Mouse (Mus musculus) urinary bladder, postnatal 14 days (tissue): ENCODE measurements around the gene Rhot1.
"Not testable (repeated sequence)": the region's sequence is repeated elsewhere in the genome, so short reads cannot be mapped to it uniquely, and the experiment has no call there.

Experiments
- DNase-seq: peaks from one replicate; pipeline ENCODE4 v3.0.0; 2021; ENCODE audit warnings: low spot score

Gene Rhot1

DNA sequence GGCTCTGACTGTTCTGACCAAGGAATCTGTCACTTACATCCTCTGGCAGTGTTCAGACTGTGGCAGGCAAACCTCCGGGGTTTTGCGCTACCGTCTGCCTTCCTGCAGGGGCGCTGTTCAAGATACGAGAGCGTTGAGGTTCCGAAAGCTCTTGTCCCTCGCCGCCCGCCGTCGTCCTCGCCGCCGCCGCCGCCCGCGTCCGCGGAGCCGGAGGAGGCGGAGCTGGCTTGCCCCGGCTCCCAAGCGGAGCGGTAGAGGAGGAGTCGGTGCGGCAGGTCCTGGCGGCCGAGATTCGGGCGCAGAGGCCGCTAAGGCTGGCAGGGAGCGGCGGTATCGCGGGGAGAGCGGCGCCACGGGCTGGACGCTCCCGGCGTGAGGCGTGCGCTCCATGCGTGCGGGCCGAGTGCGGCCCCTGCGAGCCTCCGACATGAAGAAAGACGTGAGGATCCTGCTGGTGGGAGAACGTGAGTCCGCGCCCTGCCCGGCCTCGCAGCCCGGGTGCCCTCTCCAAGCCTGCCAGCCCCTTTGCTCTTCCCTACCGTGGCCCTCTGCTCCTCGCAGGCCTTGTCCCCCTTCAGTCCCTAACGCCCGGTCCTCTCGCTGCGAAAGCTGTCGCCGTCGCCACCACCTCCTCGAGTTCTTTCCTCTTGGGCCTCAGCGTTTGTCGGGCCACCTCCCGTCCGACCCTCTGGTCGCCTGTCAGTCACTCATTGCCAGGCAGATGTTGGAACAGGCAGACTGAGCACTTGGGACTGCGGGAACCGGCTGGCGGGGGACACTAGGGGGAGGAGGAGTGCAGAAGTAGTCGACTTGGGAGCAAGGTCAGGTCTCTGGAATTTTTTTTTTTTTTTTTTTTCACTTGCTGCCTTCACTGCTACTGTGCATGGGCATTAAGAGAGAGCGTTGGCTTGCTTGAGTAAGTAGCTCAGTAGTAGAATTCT lies at the start of gene Rhot1:
Rhot1 (plus strand) TSS at position 160 of the 941 bp plus-strand sequence.
- peak; percentile 96 for DNase-seq

DNA sequence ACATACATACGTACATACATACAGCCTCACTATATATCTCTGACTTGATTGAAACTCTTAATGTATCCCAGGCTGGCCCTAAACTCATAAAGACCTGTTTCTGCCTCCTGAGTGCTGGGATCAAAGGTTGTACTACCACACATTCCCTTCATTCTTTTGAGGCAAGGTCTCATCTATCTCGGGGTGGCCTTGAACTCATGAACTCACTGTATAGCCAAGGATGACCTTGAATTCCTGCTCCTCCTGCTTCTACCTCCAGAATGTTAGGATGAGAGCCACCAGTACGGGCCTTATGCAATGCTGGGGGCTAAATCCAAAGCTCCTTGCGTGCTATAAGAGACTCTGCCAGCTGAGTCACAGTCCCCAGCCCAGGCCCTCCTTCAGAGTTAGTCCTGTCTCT lies 47.8 kb upstream of the Rhot1 start:
- no peak for DNase-seq

DNA sequence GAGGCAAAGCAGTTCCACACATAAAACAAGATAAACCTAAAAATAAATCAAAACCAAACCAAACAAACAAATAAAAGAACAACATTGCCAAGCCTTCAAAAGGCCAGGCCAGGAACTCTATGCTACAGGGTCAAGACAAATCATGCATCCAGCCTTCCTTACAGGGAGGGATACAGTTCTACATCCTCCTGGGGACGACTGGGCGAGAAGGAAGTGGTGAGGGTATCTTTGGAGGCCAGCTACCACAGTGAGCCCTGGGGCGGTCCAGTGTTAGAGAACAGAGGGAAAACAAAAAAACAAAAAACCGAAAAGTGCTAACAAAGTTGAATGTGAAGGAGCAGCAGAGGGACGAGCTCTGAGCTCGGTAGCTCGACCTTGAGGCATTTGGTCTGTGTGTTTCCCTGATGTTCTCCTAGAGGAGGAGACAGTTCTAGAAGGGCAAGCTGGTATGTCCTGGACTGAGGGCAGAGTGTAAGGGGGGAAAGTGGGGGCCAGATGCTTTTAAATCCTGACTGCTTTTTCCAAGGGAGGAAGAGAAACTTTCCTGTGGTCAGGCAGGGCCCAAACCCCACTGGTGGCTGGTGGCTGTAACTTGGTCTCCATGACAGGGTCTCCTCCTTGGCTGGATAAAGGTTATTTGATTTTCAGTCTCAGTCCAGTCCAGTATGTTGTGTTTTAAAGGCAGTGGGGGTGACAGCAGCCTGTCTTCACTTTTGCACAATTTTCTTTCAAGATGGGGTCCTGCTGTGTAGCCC lies 45.3 kb upstream of the Rhot1 start:
- no peak for DNase-seq

DNA sequence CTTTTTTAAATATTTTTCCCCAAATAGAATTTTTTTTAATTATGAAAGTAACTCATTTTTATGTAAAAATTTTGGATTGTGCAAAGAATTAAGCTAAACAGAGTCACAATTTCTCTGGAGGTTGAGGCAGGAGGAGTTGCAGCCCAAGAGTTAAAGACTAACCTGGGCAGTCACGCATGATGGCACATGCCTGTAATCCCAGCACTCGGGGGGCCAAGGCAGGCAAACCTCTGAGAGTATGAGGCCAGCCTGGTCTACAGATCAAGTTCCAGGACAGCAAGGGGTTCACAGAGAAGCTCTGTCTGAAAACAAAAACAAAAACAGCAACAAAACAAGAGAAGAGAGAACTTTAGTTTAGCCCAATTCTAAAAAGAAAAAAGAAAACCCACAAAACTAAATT lies 44.6 kb upstream of the Rhot1 start:
- no peak for DNase-seq

DNA sequence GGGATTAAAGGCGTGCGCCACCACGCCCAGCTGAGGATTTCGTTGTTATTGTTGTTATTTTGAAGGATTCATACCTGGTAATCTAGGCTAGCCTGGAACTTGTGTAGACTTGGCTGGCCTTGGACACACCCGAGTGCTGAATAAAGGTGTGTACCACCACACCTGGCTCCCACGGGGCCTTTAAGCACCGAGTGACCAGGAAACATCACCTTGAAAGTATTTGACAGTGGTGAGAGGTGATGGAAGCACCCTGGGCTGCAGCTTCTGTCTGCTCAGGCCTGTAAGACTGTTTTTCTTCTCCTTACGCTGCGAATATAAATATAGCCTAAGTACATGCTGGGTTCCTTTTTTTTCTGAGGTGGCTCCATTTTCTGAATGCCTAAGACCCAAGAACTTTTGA lies 40.7 kb upstream of the Rhot1 start:
- DNase-seq, result no peak

DNA sequence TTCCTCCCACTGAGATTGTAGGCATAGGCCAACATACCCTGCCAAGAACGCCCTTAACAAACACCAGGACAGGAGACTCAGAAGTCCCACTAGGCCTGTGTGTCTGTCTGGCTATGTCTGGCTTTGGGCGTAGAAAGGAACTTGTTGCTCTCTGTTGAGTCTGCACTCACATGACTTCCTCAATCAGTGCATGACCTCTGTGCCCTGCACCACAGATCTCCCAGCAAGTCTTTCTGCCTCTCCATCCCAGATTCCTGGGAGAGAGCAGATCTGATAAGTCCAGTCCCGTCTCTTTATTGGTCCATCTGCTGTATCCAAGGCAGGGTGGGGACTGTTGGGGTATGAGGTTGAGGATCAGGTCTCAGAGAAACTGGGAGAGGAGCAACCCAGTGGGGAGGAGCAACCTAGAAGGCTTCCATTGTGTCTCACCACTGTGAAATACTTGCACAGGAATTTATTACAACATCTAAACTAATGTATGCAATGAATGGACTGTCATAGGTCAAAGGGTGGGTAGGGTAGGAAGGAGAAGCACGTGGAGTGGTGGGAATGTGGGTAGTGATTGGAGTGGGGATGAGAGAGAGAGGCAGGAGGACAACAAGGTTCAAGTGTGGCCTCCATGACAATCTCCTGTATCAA lies 40.1 kb upstream of the Rhot1 start:
- DNase-seq, result no peak

DNA sequence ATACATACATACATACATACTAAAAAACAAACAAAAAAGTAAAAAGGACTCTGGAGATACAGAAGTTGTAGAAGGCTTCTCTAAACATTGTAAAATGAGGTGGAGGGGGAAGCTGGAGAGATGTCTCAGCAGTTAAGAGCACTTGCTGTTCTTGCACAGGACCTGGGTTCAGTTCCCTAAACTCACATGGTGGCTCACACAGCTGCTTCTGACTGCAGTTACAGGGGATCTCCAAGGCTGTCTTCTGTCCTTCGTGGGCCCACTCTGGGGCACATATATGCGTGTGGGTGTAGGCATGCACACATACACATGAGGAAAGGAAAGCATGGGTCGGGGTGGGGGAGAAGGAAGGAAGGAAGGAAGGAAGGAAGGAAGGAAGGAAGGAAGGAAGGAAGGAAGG lies 39.2 kb upstream of the Rhot1 start:
- no peak for DNase-seq

DNA sequence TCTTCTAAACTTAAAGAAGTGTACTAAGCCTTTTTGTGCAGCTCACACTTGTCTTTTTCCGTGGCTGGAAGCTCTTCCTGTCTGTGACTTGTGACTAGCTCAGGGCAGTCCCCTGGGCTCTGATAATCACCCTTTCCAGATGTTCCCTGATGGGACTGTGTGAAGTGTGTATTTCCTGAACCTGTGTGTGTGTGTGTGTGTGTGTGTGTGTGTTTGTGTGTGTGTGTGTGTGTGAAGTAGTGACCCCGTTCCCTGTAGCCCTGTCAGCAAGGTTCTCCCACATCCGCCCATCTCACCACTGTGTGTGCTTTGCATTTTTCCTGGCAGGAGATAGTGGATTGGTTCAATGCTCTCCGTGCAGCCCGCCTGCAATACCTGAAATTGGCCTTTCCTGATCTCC lies 38.5 kb upstream of the Rhot1 start:
- DNase-seq, result no peak

DNA sequence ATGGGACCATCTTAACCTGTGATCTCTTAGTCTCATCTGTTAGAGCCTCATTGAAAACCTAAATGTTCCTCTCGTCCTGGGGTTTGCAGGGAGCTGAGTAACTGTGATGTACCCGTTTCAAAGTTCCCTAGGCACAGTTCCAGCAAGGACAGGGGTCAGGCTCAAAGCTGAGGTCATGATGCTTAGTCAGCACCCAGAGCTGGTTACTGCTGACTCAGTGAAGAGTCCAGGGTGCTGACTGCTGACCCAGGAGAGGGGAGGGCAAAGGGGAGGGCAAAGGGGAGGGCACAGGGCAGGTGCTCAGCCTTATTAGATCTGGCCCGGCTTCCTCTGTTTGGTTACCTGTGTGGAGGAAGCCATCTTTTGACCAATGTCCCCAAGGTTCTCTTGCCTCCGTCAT lies 36.9 kb upstream of the Rhot1 start:
- no peak for DNase-seq

DNA sequence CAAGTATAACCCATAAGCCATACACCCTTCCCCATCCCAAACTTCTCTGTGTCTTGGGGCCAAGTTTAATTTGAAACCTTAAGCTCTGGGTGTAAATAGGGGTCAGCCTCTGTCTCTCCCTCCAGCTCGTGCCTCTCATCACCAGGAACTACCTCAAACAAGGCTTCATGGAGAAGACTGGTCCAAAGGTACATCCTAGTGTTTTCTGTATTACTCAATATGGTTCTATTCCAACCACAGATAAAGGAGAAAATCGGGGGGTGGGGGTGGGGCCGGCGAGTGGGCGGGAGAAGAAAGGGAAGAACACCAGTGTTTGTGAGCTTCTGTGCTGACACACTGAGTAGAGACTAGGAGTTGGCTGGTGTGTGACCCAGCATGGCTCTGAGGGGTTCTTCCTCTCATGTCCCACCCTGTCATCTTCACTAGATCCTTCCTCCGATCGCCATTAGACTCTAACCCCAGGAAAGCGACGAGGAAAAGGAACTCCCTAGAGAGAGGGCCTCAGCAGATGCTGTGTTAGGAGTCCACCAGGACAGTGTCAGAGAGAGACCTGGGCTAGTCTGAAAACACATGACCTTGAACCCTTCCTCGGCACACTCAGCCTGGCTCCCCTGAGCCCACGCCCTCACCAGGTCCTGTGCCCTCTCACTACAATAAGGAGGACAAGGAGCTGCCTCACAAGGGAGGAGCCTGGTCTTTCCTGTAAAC lies 34.7 kb upstream of the Rhot1 start:
- DNase-seq, result no peak

DNA sequence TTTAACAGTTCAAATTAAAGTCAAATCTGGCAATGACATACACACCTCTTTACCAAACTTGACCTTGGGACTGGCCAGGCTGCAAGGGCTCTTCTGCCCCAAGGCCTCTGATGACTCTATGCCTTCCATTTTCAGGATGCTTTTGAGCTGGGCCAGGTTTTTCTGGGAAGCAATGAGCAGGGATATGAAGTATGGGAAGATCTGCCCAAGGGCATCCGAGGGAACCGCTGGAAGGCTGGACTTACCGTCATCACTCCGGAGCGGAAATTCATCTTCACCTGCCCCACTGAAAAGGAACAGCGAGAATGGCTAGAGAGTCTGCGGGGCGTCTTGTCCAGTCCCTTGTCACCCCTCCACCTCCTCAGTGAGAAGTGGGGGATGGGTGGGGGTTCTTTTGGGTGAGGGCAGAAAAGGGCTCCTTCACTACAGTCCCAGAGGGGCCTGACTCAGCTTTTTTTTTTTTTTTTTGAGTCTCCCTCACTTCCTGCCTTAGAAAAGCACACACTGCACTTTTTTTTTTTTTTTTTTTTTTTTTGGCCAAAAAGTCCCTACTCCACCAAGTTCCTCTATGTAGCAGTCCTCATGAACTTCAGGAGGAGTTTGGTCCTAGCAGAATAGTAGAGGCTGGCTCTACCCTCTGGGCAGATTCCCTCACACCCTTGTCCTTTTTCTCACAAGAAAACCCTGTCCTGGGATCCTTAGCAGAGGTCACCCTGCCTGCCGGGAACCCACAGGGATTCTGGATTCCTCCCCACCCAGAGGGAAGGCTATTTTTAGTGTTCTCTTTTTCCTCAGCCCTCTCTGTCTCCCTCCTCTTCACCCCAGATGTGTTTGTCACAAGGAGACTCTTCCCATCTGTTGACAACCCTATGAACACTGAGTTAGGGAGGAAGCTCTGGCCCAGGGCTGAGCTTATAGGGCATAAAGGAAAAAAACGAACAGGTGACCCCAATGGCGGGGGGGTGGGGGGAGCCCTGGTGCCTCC lies 31.6 kb upstream of the Rhot1 start:
- no peak for DNase-seq

DNA sequence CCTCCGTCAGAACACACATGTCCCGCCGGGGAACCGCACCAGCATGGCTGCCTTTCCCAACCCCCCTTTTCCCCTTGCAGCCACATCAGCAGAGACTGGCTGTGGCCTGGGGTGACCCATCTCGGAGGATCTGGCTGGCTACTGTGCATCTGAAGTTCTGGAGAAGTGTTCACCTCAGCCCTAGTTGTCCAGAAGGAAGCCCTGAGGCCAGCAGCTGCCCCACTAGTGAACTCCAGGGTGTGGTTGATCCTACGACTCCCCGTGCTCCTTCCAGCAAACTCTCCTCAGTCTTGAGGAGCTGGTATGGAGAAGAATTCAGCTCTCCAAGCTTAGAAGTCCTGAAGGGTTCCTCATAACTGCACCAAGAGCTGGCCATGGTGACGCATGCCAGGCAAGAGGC lies 30.5 kb upstream of the Rhot1 start:
- no peak for DNase-seq

DNA sequence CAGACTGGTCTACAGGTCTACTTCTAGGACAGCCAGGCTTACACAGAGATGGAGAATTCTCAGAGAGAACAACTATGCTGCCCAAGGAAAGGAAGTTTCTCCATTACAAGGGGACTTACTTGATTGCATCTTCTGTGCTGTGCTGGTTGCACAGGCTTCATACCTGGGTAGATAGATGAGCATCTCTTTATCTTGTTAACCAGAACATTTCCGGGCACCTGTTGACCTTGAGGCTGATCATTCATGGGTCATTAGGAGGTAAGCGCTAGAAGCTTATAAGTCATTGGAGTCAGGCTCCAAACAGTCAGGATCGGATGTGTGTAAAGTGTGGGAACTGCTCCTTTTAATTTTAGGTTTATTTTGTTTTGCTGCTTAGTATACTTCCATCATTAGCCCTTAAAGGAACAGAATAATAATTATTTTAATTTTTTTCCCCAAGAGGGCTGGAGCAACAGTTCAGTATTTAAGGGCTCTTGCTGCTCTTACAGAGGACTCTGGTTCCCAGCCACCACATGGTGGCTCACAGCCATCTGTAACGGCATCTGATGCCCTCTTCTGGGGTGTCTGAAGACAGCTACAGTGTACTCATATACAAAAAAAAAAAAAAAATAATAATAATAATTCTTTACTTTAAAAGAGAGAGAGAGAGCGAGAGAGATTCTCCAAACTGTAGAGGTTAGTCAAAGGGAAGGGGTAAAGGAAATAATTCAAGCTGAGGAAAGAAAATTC lies 27.6 kb upstream of the Rhot1 start:
- DNase-seq, result no peak

DNA sequence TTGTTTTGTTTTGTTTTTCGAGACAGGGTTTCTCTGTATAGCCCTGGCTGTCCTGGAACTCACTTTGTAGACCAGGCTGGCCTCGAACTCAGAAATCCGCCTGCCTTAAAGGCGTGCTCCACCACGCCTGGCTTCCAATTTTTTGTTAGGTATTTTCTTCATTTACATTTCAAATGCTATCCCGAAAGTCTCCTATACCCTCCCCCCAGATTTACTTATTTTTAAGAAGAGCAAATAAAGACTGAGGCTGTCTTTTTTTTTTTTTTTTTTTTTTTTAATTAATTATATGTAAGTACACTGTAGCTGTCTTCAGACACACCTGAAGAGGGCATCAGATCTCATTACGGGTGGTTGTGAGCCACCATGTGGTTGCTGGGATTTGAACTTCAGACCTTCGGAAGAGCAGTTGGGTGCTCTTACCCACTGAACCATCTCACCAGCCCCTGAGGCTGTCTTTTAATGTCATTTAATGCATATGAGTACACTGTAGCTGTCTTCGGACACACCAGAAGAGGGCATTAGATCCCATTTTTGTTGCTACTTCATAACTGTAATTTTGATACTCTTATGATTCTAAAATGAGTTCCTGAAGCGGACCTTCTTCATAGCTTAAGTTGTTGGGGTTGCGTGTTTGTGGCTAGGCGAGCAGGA lies 25.6 kb upstream of the Rhot1 start:
- DNase-seq, result not testable (repeated sequence)

DNA sequence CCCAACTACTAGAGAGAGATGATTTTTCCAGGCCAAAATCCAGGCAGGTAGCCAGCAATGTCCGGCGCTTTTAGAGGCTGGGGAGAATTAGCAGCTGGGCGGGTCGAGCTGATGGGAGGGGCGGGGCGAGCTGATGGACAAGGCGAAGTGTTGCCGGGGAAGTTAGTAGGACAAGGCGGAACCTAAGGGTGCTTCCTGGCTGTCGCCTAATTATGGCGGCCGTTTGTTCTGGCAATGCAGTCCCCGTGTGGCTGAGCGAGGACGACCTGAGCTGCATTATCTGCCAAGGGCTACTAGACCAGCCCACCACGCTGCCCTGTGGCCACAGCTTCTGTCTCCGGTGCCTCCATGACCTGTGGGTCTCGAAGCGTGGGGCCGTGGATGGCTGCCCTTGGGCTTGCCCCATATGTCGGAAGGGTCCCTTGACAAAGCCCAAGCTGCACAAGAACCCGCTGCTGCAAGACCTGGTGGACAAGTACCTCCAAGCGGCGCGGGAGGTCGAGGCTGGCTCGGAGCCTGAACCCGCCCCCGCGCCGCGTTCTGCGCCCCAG lies 25.0 kb upstream of the Rhot1 start, which contains the start of gene Rnf135:
Rnf135 (plus strand) TSS at position 147 of the 551 bp plus-strand sequence.
- DNase-seq, result peak; percentile 95

DNA sequence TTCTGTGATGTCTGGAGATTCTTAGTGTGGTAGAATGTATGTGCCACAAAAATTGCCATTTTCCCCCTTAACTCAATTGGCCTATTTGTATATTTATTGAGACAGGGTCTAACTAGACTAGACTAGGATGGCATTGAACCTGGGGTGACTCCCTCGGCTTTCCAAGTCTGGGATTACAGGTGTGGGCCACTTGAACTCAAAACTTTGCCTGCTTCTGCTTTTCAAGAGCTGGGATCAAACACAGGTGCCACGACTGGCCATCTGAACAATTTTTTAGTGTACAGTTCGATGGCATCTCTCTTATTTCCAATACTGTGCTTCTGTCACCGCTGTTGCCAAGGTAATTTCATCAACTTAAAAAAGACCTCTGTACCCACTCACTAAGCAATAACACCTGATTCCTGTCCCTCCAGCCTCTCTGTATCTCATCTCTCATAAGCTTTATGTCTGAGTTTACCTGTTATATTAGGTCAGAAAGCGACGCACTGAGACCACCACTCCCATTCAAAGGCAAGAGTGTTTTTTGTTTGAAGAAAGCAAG lies 24.2 kb upstream of the Rhot1 start:
- no peak for DNase-seq

DNA sequence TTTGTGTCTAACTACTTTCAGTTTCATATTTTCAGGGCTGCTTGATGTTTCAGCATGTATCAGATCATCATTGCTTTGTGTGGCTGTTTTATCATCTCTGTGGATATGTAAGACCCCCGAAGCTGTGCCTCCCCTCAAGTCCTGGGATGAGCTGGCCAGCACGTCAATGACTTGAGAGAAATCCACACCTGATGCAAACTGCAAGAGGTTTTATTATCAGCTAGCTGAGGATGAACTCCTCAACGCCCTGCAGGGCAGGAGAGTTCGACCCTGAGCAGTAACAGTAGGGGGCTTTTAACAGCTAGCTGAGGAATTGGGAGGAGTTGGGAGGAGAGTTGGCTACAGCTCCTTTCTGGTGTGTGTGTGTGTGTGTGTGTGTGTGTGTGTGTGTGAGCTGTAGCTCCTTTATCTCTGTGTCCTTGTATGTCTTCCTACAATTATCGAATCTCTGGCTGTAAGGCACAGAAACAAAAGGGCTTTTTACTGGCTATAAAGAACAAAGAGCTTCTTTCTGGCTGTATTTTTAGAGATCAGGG lies 23.3 kb upstream of the Rhot1 start:
- not testable (repeated sequence) for DNase-seq

DNA sequence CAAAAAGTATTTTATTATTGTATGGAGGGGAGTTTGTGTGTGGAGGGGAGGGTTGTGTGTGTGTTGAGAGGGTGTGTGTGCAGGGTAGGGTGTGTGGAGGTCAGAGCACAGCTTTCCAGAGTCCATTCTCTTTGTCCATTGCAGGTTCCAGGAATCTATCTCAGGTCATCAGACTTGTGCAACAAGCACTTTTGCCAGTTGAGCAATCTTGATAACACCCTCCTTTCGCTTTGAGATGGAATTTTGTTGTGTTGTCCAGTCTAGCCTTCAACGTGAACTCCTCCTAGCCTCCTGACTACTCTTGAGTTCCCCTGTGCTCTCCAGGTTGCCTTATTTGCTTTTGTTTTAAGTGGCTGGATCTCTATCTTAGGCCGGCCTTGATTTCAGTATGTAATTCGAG lies 18.5 kb upstream of the Rhot1 start:
- DNase-seq, result no peak

DNA sequence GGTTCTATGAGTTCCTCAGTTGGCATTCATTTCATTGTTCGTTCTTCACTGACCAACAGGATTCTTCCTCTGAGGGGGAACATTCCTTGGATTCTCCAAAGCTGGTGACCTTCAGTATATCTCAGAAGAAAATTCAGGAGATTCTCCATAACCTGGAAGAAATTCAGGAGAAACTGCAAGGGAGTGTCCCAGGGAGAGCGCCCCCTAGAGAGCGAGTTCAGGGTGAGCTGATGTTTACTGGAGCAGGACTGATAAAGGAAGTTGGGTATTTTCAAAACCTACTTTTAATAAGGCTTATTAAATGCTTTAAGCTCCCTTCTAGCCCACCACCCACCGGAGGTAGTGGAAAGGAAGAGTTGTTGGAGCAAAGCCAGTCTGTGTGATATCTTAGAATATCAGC lies 15.0 kb upstream of the Rhot1 start:
- DNase-seq, result no peak
